Mouse (Mus musculus) midbrain, embryonic 15.5 days (tissue): Measurements from ENCODE around the gene Phex. TPM values are rescaled to one million over a fixed set of nuclear protein-coding genes. Genes with fewer than 3 reads are reported as not detected.

Experiments used
- ATAC-seq: fragments of 200-750 bp; cut with Nextera tagmentation; replicated peaks from 2 replicates; pipeline ENCODE4 v1.8.0; 2017; ENCODE audit warnings: moderate TSS enrichment
- H3K27ac ChIP-seq: fragments of 300-500 bp; sonication (generic); 2 replicates; pipeline ENCODE4 v1.5.1; 2015; ENCODE audit warnings: mild to moderate bottlenecking, inconsistent platforms
- H3K27me3 ChIP-seq: fragments of 300-500 bp; sonication (generic); replicated peaks from 2 replicates; pipeline ENCODE4 v1.6.1; 2015; ENCODE audit warnings: inconsistent platforms
- H3K36me3 ChIP-seq: fragments of 300-500 bp; sonication (generic); replicated peaks from 2 replicates; pipeline ENCODE4 v1.6.1; 2015; ENCODE audit warnings: inconsistent platforms
- H3K4me1 ChIP-seq: fragments of 300-500 bp; sonication (generic); 2 replicates; pipeline ENCODE4 v1.6.1; 2015; ENCODE audit warnings: inconsistent platforms
- H3K4me2 ChIP-seq: fragments of 300-500 bp; sonication (generic); 2 replicates; pipeline ENCODE4 v1.6.1; 2015; ENCODE audit warnings: inconsistent platforms, mild to moderate bottlenecking, moderate library complexity
- H3K4me3 ChIP-seq: fragments of 300-500 bp; sonication (generic); 2 replicates; pipeline ENCODE4 v1.5.1; 2015; ENCODE audit warnings: mild to moderate bottlenecking, inconsistent platforms
- H3K9ac ChIP-seq: fragments of 300-500 bp; sonication (generic); 2 replicates; pipeline ENCODE4 v1.6.1; 2015; ENCODE audit warnings: mild to moderate bottlenecking, inconsistent platforms
- H3K9me3 ChIP-seq: fragments of 300-500 bp; sonication (generic); 2 replicates; pipeline ENCODE4 v1.6.1; 2016; ENCODE audit warnings: inconsistent platforms
- WGBS: fragments of 180-500 bp; shearing (Covaris S2); methylation state at CpG from one replicate; pipeline ENCODE4 v1.1.7; 2015; ENCODE audit warnings: mixed read lengths; 5-methylcytosine and 5-hydroxymethylcytosine counted together
- microRNA-seq: library from miRNA; unstranded; fragments of <30 nt; microRNA quantifications from one replicate; pipeline ENCODE4, GENCODE M21; 2016
- polyA plus RNA-seq: library from polyadenylated mRNA; unstranded; fragments of >200 nt; fragmentation: Nextera tagmentation; extraction: Ambion mirVana; gene quantifications from 2 replicates; pipeline ENCODE4 v1.2.1, GENCODE M21; 2015

The Phex gene
- polyA plus RNA-seq, 1 experiment from 2014 or later = 0.13 TPM

- no peaks in the 10 kb centered on the region for H3K9me3 ChIP-seq
- WGBS = 79% methylated on average over 2 of the region's 2 CpGs
Observed at GRCm38 (mm10) chrX:157163394-157163793, 251.7 kb downstream of the Phex start.

GRCm38 (mm10) chrX:157144675-157145074, 270.4 kb downstream of the Phex start:
- no peak overlapping the region for H3K4me3 ChIP-seq
- no peak for ATAC-seq

More at GRCm38 (mm10) chrX:157163394-157163793, 251.7 kb downstream of the Phex start:
- H3K27ac ChIP-seq = no peak overlapping the region
- no peaks in the 10 kb centered on the region for H3K27me3 ChIP-seq
- H3K4me1 ChIP-seq = no peaks in the 10 kb centered on the region
- no peaks in the 10 kb centered on the region for H3K36me3 ChIP-seq
- no peak overlapping the region for H3K4me2 ChIP-seq
- H3K9ac ChIP-seq = no peak overlapping the region
- no peak for ATAC-seq
- no peak overlapping the region for H3K4me3 ChIP-seq

GRCm38 (mm10) chrX:157139601-157140000, 275.5 kb downstream of the Phex start:
- no peak overlapping the region for H3K4me2 ChIP-seq
- no peak overlapping the region for H3K9ac ChIP-seq
- no peaks in the 10 kb centered on the region for H3K27me3 ChIP-seq
- no peak overlapping the region for H3K4me3 ChIP-seq
- H3K4me1 ChIP-seq = no peaks in the 10 kb centered on the region
- H3K36me3 ChIP-seq = no peaks in the 10 kb centered on the region
- H3K9me3 ChIP-seq = no peaks in the 10 kb centered on the region
- ATAC-seq = no peak
- WGBS = 73% methylated on average over 6 of the region's 6 CpGs
- no peak overlapping the region for H3K27ac ChIP-seq

More at GRCm38 (mm10) chrX:157144675-157145074, 270.4 kb downstream of the Phex start:
- Histone ChIP-seq H3K27me3 (no peaks in the 10 kb centered on the region), H3K27ac (no peak overlapping the region), H3K9me3 (no peaks in the 10 kb centered on the region), H3K4me2 (no peak overlapping the region), H3K36me3 (no peaks in the 10 kb centered on the region), H3K4me1 (no peaks in the 10 kb centered on the region), H3K9ac (no peak overlapping the region)

Small RNA genes lying within 50 kb of the gene (microRNA-seq; reads per million reads assigned to microRNA genes)
- not detected for gene Gm23798

Other genes starting within 250 kb of the Phex start
- gene Sms, start 77.0 kb upstream of the Phex start, polyA plus RNA-seq = 126 and 133 TPM in 2 replicates
- 1.5 and 2.1 TPM in 2 replicates for gene Yy2, start 153.7 kb upstream of the Phex start, polyA plus RNA-seq
- 29.0 and 29.3 TPM in 2 replicates for gene Mbtps2, start 183.4 kb upstream of the Phex start, polyA plus RNA-seq